Mouse (Mus musculus) ovary, adult 10 weeks (tissue): ENCODE data around the gene Dedd. TPM values are rescaled to one million over a fixed set of nuclear protein-coding genes. Genes with fewer than 3 reads are reported as not detected.

Experiments
- polyA plus RNA-seq: library from polyadenylated mRNA; stranded (reverse); fragments of 350-450 nt; fragmentation: Illumina TruSeq; extraction: RNeasy Lipid Tissue Mini Kit (QIAGEN cat#74804); gene quantifications from one replicate; pipeline ENCODE4 v1.2.3, GENCODE M21; 2014

Gene Dedd
- polyA plus RNA-seq = 16.5 TPM

DNA sequence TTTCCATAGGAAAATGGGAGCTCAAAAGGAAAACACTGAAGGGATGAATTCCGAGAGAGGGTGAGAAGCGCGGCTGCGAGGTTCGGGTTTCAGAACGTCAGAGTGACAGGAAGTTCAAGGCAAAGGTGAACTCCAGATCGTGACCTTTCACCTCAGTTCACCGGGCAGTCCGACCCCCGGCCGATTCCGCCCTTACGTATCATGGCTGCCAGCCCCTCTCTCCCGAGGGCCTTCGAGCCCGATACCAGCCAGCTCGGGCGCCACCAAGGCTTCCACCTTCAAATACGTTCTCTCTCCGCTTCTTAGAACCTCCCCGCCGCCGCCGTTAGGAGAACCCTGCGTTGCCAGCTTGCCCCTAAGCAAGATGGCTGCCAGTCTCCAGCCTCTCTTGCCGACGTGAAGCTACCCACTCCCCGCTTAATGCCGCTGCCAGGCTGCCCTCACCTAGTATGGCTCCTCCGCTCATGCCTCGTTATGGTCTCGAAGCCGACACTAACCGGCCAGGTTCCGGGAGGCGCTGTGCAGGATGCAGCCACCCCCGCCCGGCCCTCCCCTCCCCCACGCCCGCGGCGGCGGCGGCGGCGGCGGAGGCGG is at the start of gene Dedd:
TSS of gene Dedd (plus strand) at position 307 of the 594 bp plus-strand sequence.

DNA sequence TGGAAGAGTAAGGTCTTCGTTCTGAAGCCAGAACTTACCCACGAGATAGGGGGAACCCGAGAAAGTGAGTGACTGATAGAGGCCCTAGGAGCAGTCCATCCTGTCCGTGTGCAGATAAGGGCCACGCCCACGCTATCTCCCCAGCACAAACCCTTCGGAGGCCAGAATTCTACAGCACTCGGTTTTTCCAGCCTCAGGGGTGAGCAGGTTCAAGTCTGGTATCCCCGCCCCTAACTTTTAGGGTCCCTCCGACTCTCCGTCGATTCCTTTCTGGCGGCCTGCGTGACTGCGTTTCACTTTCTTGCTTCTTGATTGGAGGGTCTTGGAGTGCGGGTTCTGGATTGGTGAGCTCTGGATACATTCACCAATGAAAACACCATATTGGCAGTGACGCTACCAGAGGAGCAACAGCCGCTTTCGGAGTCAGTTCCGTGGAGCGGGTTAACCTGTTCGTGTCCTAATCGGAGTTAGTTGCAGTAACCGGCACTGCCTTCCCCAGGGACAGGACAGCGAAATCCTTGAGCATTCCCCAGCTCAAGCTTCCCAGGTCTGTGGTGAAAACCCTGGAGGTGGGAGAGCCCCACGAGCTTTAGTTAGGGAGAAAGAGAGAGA is 47.9 kb upstream of the Dedd start, which contains the start of gene Ppox:
TSS of gene Ppox (minus strand) at position 271 of the 612 bp plus-strand sequence.

GRCm38 (mm10) chr1:171287136-171288081 is 41.5 kb upstream of the Dedd start, which contains the start of gene Usp21:
Gene Usp21 (minus strand): TSS chr1:171287991.

DNA sequence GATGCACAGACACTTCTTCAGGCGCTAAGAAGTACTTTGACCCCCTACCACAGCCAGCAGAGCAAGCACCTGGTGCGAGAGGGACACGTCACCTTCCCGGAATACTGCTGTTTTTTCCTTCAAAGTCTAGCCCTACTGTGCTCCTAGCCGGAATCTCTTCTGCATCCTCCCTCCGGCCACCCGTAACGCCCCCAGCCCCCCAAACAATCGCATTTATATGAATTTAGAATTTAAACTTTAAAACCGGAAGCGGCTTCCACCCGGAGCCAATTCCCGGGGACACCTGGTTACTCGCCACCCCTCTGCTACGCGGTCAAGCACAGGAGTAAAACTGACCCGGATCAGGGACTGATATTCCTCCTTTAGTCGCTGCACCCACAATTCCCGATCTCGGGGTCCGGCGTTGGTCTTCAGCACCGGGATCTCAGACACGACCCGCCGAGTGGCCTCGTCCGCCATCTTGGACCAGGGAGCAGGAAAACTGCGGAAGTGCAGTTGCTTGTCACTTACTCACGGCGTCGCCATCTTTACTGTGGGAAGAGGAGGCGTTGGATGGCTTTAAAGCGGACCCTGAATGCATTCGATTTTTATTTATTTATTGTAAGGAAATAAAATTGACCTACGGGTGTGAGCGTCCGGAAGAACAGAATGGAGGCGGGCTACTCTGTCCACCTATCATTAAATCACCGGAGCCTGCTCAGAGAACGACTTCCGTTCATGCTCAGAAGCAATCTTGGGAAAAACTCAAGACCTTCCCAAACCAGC is 34.5 kb upstream of the Dedd start, which contains the start of gene Ufc1:
TSS of gene Ufc1 (minus strand) at position 727 of the 765 bp plus-strand sequence.

GRCm38 (mm10) chr1:171345225-171346094 is 16.5 kb downstream of the Dedd start, which contains the start of the genes Nit1 and Pfdn2:
Gene Nit1 (minus strand): TSS chr1:171345646.
Gene Pfdn2 (plus strand): TSS chr1:171345670.

GRCm38 (mm10) chr1:171360656-171361055 is 31.7 kb downstream of the Dedd start, which contains the start of gene Klhdc9:
Gene Klhdc9 (minus strand): TSS chr1:171360798.

GRCm38 (mm10) chr1:171369845-171370556 is 41.1 kb downstream of the Dedd start, which contains the start of gene Nectin4:
Gene Nectin4 (plus strand): TSS chr1:171370099.

GRCm38 (mm10) chr1:171388376-171389102 is 59.6 kb downstream of the Dedd start, which contains the start of gene Arhgap30:
Gene Arhgap30 (plus strand): TSS chr1:171388954.

Other genes starting within 250 kb of the Dedd start
- 5.6 TPM for gene Cfap126, start 215.2 kb upstream of the Dedd start, polyA plus RNA-seq
- 34.2 TPM for gene Sdhc, start 178.5 kb upstream of the Dedd start, polyA plus RNA-seq
- not detected for gene Mpz, start 178.4 kb upstream of the Dedd start, polyA plus RNA-seq
- gene Pcp4l1, start 132.9 kb upstream of the Dedd start, polyA plus RNA-seq = 49.2 TPM
- gene Nr1i3, start 115.2 kb upstream of the Dedd start, polyA plus RNA-seq = not detected
- gene Tomm40l, start 106.6 kb upstream of the Dedd start, polyA plus RNA-seq = 4.0 TPM
- not detected for gene Apoa2, start 104.1 kb upstream of the Dedd start, polyA plus RNA-seq
- gene Fcer1g, start 94.8 kb upstream of the Dedd start, polyA plus RNA-seq = 46.0 TPM
- gene Adamts4, start 78.7 kb upstream of the Dedd start, polyA plus RNA-seq = 5.0 TPM
- 37.5 TPM for gene Ndufs2, start 77.8 kb upstream of the Dedd start, polyA plus RNA-seq
- 6.0 TPM for gene B4galt3, start 58.8 kb upstream of the Dedd start, polyA plus RNA-seq
- gene Ppox, start 48.0 kb upstream of the Dedd start, polyA plus RNA-seq = 4.1 TPM
- gene Usp21, start 41.2 kb upstream of the Dedd start, polyA plus RNA-seq = 24.1 TPM
- 64.0 TPM for gene Ufc1, start 34.1 kb upstream of the Dedd start, polyA plus RNA-seq
- 10.9 TPM for gene Nit1, start 16.5 kb downstream of the Dedd start, polyA plus RNA-seq
- 27.6 TPM for gene Pfdn2, start 16.5 kb downstream of the Dedd start, polyA plus RNA-seq
- 0.40 TPM for gene Klhdc9, start 31.7 kb downstream of the Dedd start, polyA plus RNA-seq
- gene Nectin4, start 41.0 kb downstream of the Dedd start, polyA plus RNA-seq = 0.31 TPM
- 4.2 TPM for gene Arhgap30, start 59.8 kb downstream of the Dedd start, polyA plus RNA-seq
- 1.1 TPM for gene Usf1, start 82.2 kb downstream of the Dedd start, polyA plus RNA-seq
- not detected for gene Tstd1, start 89.7 kb downstream of the Dedd start, polyA plus RNA-seq
- 48.9 TPM for gene F11r, start 108.4 kb downstream of the Dedd start, polyA plus RNA-seq
- gene Alyref2, start 174.3 kb downstream of the Dedd start, polyA plus RNA-seq = 2.9 TPM
- gene Itln1, start 206.1 kb downstream of the Dedd start, polyA plus RNA-seq = not detected
- 0.91 TPM for gene Cd244a, start 230.0 kb downstream of the Dedd start, polyA plus RNA-seq